Mouse (Mus musculus) fibroblast of lung, adult 2 months (primary cell): ENCODE measurements around the gene 1700021F07Rik.

Source experiments
- DNase-seq: peaks from one replicate; pipeline ENCODE4 v3.0.0-alpha.2; 2011; ENCODE audit warnings: low read depth

1700021F07Rik gene

DNA sequence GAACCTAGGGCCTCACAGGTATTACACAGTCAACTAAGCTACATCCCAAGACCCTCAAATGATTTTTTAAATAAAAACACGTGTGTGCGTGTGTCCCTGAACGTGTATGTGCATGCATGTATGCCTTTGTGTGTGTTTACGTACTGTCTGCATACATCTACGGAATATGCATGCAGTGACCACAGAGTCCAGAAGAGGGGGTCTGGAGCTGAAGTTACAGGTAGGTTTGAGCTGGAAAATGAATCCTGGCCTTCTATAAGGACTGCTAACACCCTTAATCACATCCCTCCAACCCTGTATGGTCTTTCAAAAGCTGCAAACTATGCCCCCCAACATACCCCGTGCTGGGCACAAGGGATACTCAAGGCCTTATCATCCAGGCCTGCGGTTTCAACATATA lies 41.0 kb downstream of the 1700021F07Rik start:
- no peak for DNase-seq

DNA sequence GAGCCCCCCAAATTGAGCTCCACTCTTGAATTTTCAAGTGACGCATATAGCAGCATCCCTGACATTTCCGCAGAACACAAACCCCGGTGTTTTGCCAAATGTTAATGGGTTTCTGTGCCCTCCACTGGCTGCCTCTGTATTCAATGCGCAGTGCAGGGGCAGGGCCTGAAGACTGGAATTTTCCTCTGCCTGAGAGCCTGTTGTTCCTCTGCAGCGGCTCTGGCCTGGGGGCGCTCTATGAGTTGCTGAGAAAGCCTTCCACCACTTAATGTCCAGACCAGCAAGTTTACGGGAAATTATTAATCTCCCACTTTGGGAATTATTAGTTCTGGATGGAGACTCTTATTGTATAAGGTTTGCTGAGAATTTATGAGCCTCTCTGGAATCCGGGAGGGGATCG lies 41.8 kb downstream of the 1700021F07Rik start:
- DNase-seq = no peak
